Mouse (Mus musculus) lung, postnatal 0 days (tissue): ENCODE measurements at regions not wholly inside any gene's neighbourhood (a gene's known extent, or its start where the extent isn't known, plus 50 kb on each side); places are given as distances from the start of the nearest gene placed in this dataset.

Experiments
- ATAC-seq: fragments of 200-750 bp; cut with Nextera tagmentation; 2 replicates; pipeline ENCODE4 v1.8.0; 2017; ENCODE audit warnings: moderate library complexity
- DNase-seq: peaks from one replicate; pipeline ENCODE4 v3.0.0-alpha.2; 2016; ENCODE audit warnings: low spot score
- H3K27ac ChIP-seq: fragments of 300-500 bp; sonication (generic); 2 replicates; pipeline ENCODE4 v1.5.1; 2014; ENCODE audit warnings: antibody characterized with exemption, mild to moderate bottlenecking, low read length, mixed read lengths
- H3K27me3 ChIP-seq: fragments of 300-500 bp; sonication (generic); replicated peaks from 2 replicates; pipeline ENCODE4 v1.6.1; 2014; ENCODE audit warnings: low read length, mixed read lengths; ENCODE audit not compliant: insufficient read depth
- H3K36me3 ChIP-seq: fragments of 300-500 bp; sonication (generic); 2 replicates; pipeline ENCODE4 v1.6.1; 2014; ENCODE audit warnings: low read length, mixed read lengths; ENCODE audit not compliant: insufficient read depth
- H3K4me1 ChIP-seq: fragments of 300-500 bp; sonication (generic); 2 replicates; pipeline ENCODE4 v1.6.1; 2014; ENCODE audit warnings: antibody characterized with exemption, low read depth, low read length, mixed read lengths; ENCODE audit not compliant: insufficient read depth
- H3K4me2 ChIP-seq: fragments of 300-500 bp; sonication (generic); replicated peaks from 2 replicates; pipeline ENCODE4 v1.6.1; 2014; ENCODE audit warnings: low read depth, mild to moderate bottlenecking, low read length, moderate library complexity, mixed read lengths
- H3K4me3 ChIP-seq: fragments of 300-500 bp; sonication (generic); 2 replicates; pipeline ENCODE4 v1.5.1; 2014; ENCODE audit warnings: low read depth, low read length
- H3K9ac ChIP-seq: fragments of 300-500 bp; sonication (generic); replicated peaks from 2 replicates; pipeline ENCODE4 v1.6.1; 2014; ENCODE audit warnings: low read depth, mild to moderate bottlenecking
- H3K9me3 ChIP-seq: fragments of 300-500 bp; sonication (generic); 2 replicates; pipeline ENCODE4 v1.6.1; 2016; ENCODE audit warnings: low read length, mixed read lengths
- CTCF ChIP-seq: IDR thresholded peaks from 2 replicates; pipeline ENCODE4 v1.5.1; 2016; ENCODE audit warnings: antibody characterized with exemption, mild to moderate bottlenecking
- EP300 ChIP-seq: IDR thresholded peaks from 2 replicates; pipeline ENCODE4 v1.6.1; 2016; ENCODE audit warnings: antibody characterized with exemption, mild to moderate bottlenecking, control low read depth
- WGBS: fragments of 180-500 bp; shearing (Covaris S2); extraction: QIAGEN DNeasy Blood & Tissue Kit; methylation state at CpG from one replicate; pipeline ENCODE4 v1.1.7; 2014; 5-methylcytosine and 5-hydroxymethylcytosine counted together

GRCm38 (mm10) chr14:86445139-86445538 lies 695.9 kb downstream of the Diaph3 start:
- no peak overlapping the region for H3K9ac ChIP-seq
- TF ChIP-seq CTCF (no peak), EP300 (no peak)
- no peak overlapping the region for H3K27ac ChIP-seq
- H3K27me3 ChIP-seq, result no peaks in the 10 kb centered on the region
- ATAC-seq (no peak), DNase-seq (no peak)
- WGBS, result 61% methylated on average over 4 of the region's 4 CpGs
- H3K9me3 ChIP-seq, result no peaks in the 10 kb centered on the region
- H3K36me3 ChIP-seq, result no peaks in the 10 kb centered on the region
- H3K4me2 ChIP-seq, result no peak overlapping the region
- H3K4me1 ChIP-seq, result 0 out of 2 replicates have a peak, but pooled peaks cover 2% of the 10 kb centered on the region
- no peak overlapping the region for H3K4me3 ChIP-seq

- Histone ChIP-seq H3K4me2 (no peak overlapping the region), H3K27me3 (no peaks in the 10 kb centered on the region), H3K9ac (no peak overlapping the region), H3K4me3 (no peak overlapping the region), H3K4me1 (0 out of 2 replicates have a peak, but pooled peaks cover 2% of the 10 kb centered on the region), H3K9me3 (no peaks in the 10 kb centered on the region), H3K27ac (no peak overlapping the region), H3K36me3 (no peaks in the 10 kb centered on the region)
- 45% methylated on average over 5 of the region's 5 CpGs for WGBS
- DNase-seq, result no peak
- no peak for TF ChIP-seq EP300
- TF ChIP-seq CTCF, result no peak
- no peak for ATAC-seq
Observed at GRCm38 (mm10) chr14:86443921-86444835, 696.9 kb downstream of the Diaph3 start.

DNA sequence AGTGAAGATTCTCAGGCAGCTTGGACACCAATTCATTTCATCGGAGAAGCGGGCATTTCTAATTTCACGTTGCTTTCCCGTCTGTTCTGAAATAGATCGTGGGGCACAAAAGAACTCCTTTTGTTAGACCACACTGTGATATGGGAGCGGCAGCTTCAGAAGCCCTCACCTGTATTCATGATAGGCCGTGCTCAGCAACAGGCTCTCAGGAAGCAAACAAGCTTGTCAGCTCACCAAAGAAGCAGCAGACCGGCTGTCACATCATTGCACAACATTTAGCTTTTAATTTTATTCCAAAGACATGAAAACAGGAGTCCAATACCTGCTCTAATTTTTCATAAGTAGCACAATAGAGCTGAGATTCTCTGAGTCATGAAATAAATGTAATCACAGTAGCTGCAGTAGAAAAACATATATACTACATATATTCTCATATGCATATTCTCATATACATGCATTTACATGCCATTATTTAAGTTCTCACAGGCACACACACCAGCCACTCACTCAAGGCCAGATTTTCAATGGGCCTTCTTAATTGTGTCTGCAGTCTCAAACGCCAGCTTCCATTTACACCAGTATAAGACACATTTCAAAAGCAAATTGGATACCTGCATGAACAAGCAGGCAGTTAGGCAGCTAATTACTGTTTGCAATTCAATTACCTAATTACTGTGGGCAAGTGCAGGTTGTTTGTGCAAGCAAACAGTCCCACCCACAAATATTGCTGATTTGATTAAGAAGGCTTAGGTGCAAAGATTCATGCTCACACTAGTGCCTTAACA lies 698.9 kb downstream of the Diaph3 start:
- Histone ChIP-seq H3K4me3 (no peak overlapping the region), H3K36me3 (no peaks in the 10 kb centered on the region), H3K4me2 (no peak overlapping the region), H3K9ac (no peak overlapping the region), H3K27me3 (no peaks in the 10 kb centered on the region), H3K27ac (no peak overlapping the region), H3K9me3 (no peaks in the 10 kb centered on the region), H3K4me1 (no peaks in the 10 kb centered on the region)
- DNase-seq, result no peak
- TF ChIP-seq CTCF, result no peak
- no peak for TF ChIP-seq EP300
- WGBS, result 87% methylated on average over 9 of the region's 9 CpGs
- ATAC-seq, result no peak

GRCm38 (mm10) chr14:86437383-86437782 lies 703.7 kb downstream of the Diaph3 start:
- Histone ChIP-seq H3K4me1 (no peaks in the 10 kb centered on the region), H3K36me3 (no peaks in the 10 kb centered on the region), H3K4me2 (no peak overlapping the region), H3K9me3 (no peaks in the 10 kb centered on the region), H3K9ac (no peak overlapping the region), H3K27me3 (no peaks in the 10 kb centered on the region), H3K4me3 (no peak overlapping the region), H3K27ac (no peak overlapping the region)
- DNase-seq, result no peak
- WGBS, result 66% methylated on average over 3 of the region's 3 CpGs
- no peak for TF ChIP-seq CTCF
- TF ChIP-seq EP300, result no peak
- ATAC-seq, result no peak

- ATAC-seq, result no peak
- H3K4me3 ChIP-seq, result no peak overlapping the region
- H3K36me3 ChIP-seq, result no peaks in the 10 kb centered on the region
- TF ChIP-seq EP300, result no peak
- no peak for TF ChIP-seq CTCF
- DNase-seq, result no peak
- no peaks in the 10 kb centered on the region for H3K4me1 ChIP-seq
- no peak overlapping the region for H3K4me2 ChIP-seq
- H3K9me3 ChIP-seq, result no peaks in the 10 kb centered on the region
- WGBS, result 86% methylated on average over 2 of the region's 2 CpGs
- no peaks in the 10 kb centered on the region for H3K27me3 ChIP-seq
- no peak overlapping the region for H3K9ac ChIP-seq
- H3K27ac ChIP-seq, result no peak overlapping the region
Observed at GRCm38 (mm10) chr14:86435345-86435744, 705.7 kb downstream of the Diaph3 start.

DNA sequence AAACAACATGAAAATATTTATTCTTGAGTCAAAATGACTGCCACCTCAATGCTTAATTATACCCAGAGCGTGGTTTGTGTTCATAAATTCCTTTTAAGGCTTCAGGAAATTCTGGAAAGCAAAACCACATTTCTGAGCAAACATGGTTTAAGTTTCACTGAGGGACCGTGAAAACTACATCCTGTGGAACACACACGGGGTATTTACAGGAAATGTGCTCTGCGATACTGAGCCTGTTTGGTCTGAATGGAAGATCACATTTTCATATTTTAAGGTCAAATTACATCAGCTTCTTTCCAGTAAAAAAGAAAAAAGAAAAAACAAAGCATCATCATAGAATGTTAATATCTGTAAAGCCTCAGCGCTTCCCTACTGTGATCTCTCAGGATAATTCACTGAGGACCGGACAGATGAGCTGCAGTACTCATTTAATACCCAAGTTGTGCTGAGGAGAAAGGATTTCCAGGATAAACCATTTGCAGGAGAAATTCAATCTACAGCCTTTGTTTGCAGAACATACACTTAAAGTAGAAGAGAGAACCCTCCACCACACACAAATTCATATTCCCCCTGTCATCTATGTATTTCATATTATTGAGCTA lies 709.7 kb downstream of the Diaph3 start:
- no peak for TF ChIP-seq CTCF
- TF ChIP-seq EP300, result no peak
- Histone ChIP-seq H3K27ac (no peak overlapping the region), H3K36me3 (no peaks in the 10 kb centered on the region), H3K9me3 (no peaks in the 10 kb centered on the region), H3K27me3 (no peaks in the 10 kb centered on the region), H3K4me3 (no peak overlapping the region), H3K4me2 (no peak overlapping the region), H3K9ac (no peak overlapping the region), H3K4me1 (no peaks in the 10 kb centered on the region)
- WGBS, result 50% methylated on average over 6 of the region's 6 CpGs
- no peak for ATAC-seq
- DNase-seq, result no peak
